Mouse (Mus musculus) small intestine, adult 2 months (tissue): Measurements from ENCODE around the gene Fgf7.

Source experiments
- CTCF ChIP-seq: fragments of 200-500 bp; IDR thresholded peaks from 2 replicates; pipeline ENCODE4 v1.5.1; 2012; ENCODE audit warnings: low read depth, mild to moderate bottlenecking, control low read depth, inconsistent platforms, low read length, moderate library complexity, mixed read lengths; ENCODE audit not compliant: insufficient replicate concordance, insufficient read length; ENCODE audit errors: extremely low read depth
- POLR2A ChIP-seq: fragments of 200-500 bp; IDR thresholded peaks from 2 replicates; pipeline ENCODE4 v1.6.1; 2012; ENCODE audit warnings: low read depth, mild to moderate bottlenecking, control low read depth, inconsistent platforms, low read length, moderate library complexity

GRCm38 (mm10) chr2:126073744-126074143, 39.3 kb downstream of the Fgf7 start:
- TF ChIP-seq POLR2A (no peak), CTCF (no peak)
